Mouse (Mus musculus): ENCODE data around the gene Ifnl2. TPM values are rescaled to one million over a fixed set of nuclear protein-coding genes. Genes with fewer than 3 reads are reported as not detected.
A peak's percentile ranks its signal among the peaks of the same experiment; 100 is the strongest.
"Not testable (repeated sequence)": the region's sequence is repeated elsewhere in the genome, so short reads cannot be mapped to it uniquely, and the experiment has no call there.

Gene Ifnl2
- polyA plus RNA-seq, 1 experiment = not detected

GRCm38 (mm10) chr7:28527922-28528719, 17.9 kb upstream of the Ifnl2 start:
- H3K4me1 ChIP-seq (ENCODE audit: control insufficient read depth, insufficient read depth, insufficient read length, low read length) = no peaks in the 10 kb centered on the region
- H3K27ac ChIP-seq (replicated peaks; ENCODE audit: low read depth, low read length) = no peak overlapping the region
- no peak overlapping the region for H3K4me3 ChIP-seq (ENCODE audit: insufficient read depth, low read depth, low read length)

- H3K4me1 ChIP-seq (ENCODE audit: control insufficient read depth, insufficient read depth, insufficient read length, low read length); H3K27ac ChIP-seq (replicated peaks; ENCODE audit: low read depth, low read length); H3K4me3 ChIP-seq (ENCODE audit: insufficient read depth, low read depth, low read length): not testable (repeated sequence)
These were observed 12.3 kb upstream of the Ifnl2 start, which contains the start of gene Ifnl3 for GRCm38 (mm10) chr7:28522536-28522935. Ifnl3 (plus strand) TSS chr7:28522836.

- Histone ChIP-seq H3K4me3 (ENCODE audit: insufficient read depth, low read depth, low read length) (no peak overlapping the region), H3K27ac (replicated peaks; ENCODE audit: low read depth, low read length) (no peak overlapping the region), H3K4me1 (ENCODE audit: control insufficient read depth, insufficient read depth, insufficient read length, low read length) (no peaks in the 10 kb centered on the region)
These were observed 1.2 kb upstream of the Ifnl2 start for GRCm38 (mm10) chr7:28511441-28511840.

DNA sequence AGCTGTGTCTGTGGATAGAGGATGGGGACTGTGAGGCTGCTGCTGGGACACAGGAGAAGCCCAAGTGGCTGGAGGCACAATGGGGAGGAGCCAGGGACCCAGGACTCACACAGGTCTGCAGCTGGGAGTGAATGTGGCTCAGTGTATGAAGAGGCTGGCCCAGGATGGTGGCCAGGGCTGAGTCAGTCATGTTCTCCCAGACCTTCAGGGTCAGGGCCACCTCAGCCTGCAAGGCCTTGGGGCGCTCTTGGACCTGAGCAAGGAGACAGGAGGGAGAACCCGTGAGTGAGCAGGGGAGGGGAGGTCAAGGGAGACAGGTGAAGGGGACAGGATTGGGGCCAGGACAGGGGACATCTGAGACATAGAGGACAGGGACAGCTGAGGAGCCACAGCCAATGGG, 1.1 kb downstream of the Ifnl2 start:
- H3K4me3 ChIP-seq (ENCODE audit: insufficient read depth, low read depth, low read length); H3K27ac ChIP-seq (replicated peaks; ENCODE audit: low read depth, low read length); H3K4me1 ChIP-seq (ENCODE audit: control insufficient read depth, insufficient read depth, insufficient read length, low read length): not testable (repeated sequence)

GRCm38 (mm10) chr7:28505585-28505984, 4.7 kb downstream of the Ifnl2 start:
- H3K27ac ChIP-seq (replicated peaks; ENCODE audit: low read depth, low read length) = no peak overlapping the region
- no peak overlapping the region for H3K4me3 ChIP-seq (ENCODE audit: insufficient read depth, low read depth, low read length)
- H3K4me1 ChIP-seq (ENCODE audit: control insufficient read depth, insufficient read depth, insufficient read length, low read length) = no peaks in the 10 kb centered on the region

GRCm38 (mm10) chr7:28495426-28495825, 14.8 kb downstream of the Ifnl2 start:
- Histone ChIP-seq H3K4me1 (ENCODE audit: control insufficient read depth, insufficient read depth, insufficient read length, low read length) (no peaks in the 10 kb centered on the region), H3K27ac (replicated peaks; ENCODE audit: low read depth, low read length) (no peak overlapping the region), H3K4me3 (ENCODE audit: insufficient read depth, low read depth, low read length) (no peak overlapping the region)

GRCm38 (mm10) chr7:28492310-28492709, 17.9 kb downstream of the Ifnl2 start:
- H3K27ac ChIP-seq (replicated peaks; ENCODE audit: low read depth, low read length) = no peak overlapping the region
- H3K4me3 ChIP-seq (ENCODE audit: insufficient read depth, low read depth, low read length) = no peak overlapping the region
- H3K4me1 ChIP-seq (ENCODE audit: control insufficient read depth, insufficient read depth, insufficient read length, low read length) = no peaks in the 10 kb centered on the region

GRCm38 (mm10) chr7:28490903-28491302, 19.4 kb downstream of the Ifnl2 start:
- H3K27ac ChIP-seq (replicated peaks; ENCODE audit: low read depth, low read length) = no peak overlapping the region
- H3K4me3 ChIP-seq (ENCODE audit: insufficient read depth, low read depth, low read length) = no peak overlapping the region
- H3K4me1 ChIP-seq (ENCODE audit: control insufficient read depth, insufficient read depth, insufficient read length, low read length) = no peaks in the 10 kb centered on the region

- Histone ChIP-seq H3K27ac (replicated peaks; ENCODE audit: low read depth, low read length) (no peak overlapping the region), H3K4me3 (ENCODE audit: insufficient read depth, low read depth, low read length) (no peak overlapping the region), H3K4me1 (ENCODE audit: control insufficient read depth, insufficient read depth, insufficient read length, low read length) (no peaks in the 10 kb centered on the region)
These were observed 19.8 kb downstream of the Ifnl2 start for GRCm38 (mm10) chr7:28490410-28490809.

DNA sequence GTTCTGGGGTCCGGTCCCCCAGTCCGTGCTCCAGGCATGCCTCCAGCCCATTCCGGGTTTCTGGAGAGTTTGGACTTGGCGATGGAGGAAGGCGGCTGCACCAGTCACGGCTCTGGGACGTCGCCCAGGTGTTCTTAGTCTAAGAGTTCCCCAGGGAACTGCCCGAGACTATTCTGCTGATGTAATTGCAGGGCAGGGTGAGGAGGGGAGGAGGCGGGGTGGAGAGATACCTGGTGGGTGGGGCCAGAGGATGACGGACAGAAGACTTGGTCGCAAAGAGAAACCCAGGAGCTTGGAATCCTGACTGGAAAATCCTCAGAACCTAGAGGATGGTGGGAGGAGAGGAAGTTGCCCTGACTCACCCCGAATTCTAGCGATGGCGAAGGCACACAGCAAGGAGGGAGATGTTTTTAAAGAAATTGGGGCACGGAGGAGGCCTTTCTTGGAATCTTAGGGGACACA, 22.2 kb downstream of the Ifnl2 start:
- no peak overlapping the region for H3K4me3 ChIP-seq (ENCODE audit: insufficient read depth, low read depth, low read length)
- H3K27ac ChIP-seq (replicated peaks; ENCODE audit: low read depth, low read length) = no peak overlapping the region
- H3K4me1 ChIP-seq (ENCODE audit: control insufficient read depth, insufficient read depth, insufficient read length, low read length) = no peaks in the 10 kb centered on the region

GRCm38 (mm10) chr7:28484192-28484591, 26.1 kb downstream of the Ifnl2 start:
- H3K4me1 ChIP-seq (ENCODE audit: control insufficient read depth, insufficient read depth, insufficient read length, low read length) = no peaks in the 10 kb centered on the region
- no peak overlapping the region for H3K27ac ChIP-seq (replicated peaks; ENCODE audit: low read depth, low read length)

DNA sequence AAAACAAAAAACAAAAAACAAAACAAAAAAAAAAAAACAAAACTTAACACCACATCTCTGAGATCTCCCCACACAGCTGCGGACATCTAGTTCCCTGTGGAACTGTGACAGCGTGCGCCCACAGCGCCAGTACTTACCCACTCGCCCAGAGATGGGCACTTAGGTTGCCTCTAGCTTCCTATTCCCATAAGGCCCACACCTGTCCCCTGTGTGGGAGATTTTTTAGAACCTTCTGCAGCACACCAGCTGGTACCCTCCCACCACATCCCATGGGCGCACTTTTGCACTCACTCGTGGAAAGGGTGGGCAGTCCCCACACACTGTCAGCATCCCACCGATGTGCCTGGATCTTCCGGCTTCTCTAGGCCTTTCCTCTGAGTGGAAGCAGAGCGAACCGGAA, 27.4 kb downstream of the Ifnl2 start:
- Histone ChIP-seq H3K27ac (replicated peaks; ENCODE audit: low read depth, low read length) (no peak overlapping the region), H3K4me3 (ENCODE audit: insufficient read depth, low read depth, low read length) (no peak overlapping the region), H3K4me1 (ENCODE audit: control insufficient read depth, insufficient read depth, insufficient read length, low read length) (no peaks in the 10 kb centered on the region)

More at GRCm38 (mm10) chr7:28484192-28484591, 26.1 kb downstream of the Ifnl2 start:
- no peak overlapping the region for H3K4me3 ChIP-seq (ENCODE audit: insufficient read depth, low read depth, low read length)

DNA sequence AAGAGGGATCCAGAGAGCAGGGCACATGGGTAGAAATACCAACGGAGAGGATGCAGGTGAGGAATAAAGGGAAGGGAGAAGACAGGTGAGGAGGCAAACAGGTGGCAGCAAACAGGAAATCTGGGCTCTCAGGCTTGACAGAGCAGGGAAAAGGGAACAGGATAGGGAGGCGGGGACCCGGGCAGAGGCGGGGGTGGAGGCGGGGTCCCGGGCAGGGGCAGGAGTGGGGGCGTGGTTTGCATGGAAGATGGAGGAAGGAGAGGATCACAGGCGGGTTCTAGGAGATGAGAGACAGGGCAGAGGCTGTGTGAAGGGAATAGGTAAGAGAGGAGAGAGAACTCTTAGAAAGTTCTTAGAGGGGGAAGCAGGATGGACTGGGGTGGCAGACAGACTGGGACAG, 31.4 kb downstream of the Ifnl2 start:
- no peaks in the 10 kb centered on the region for H3K4me1 ChIP-seq (ENCODE audit: control insufficient read depth, insufficient read depth, insufficient read length, low read length)
- H3K4me3 ChIP-seq (ENCODE audit: insufficient read depth, low read depth, low read length) = no peak overlapping the region
- no peak overlapping the region for H3K27ac ChIP-seq (replicated peaks; ENCODE audit: low read depth, low read length)

- Histone ChIP-seq H3K4me3 (ENCODE audit: insufficient read depth, low read depth, low read length) (no peak overlapping the region), H3K4me1 (ENCODE audit: control insufficient read depth, insufficient read depth, insufficient read length, low read length) (no peaks in the 10 kb centered on the region), H3K27ac (replicated peaks; ENCODE audit: low read depth, low read length) (no peak overlapping the region)
These were observed 32.9 kb downstream of the Ifnl2 start for GRCm38 (mm10) chr7:28477363-28477762.

GRCm38 (mm10) chr7:28476191-28476590, 34.1 kb downstream of the Ifnl2 start:
- Histone ChIP-seq H3K4me3 (ENCODE audit: insufficient read depth, low read depth, low read length) (no peak overlapping the region), H3K4me1 (ENCODE audit: control insufficient read depth, insufficient read depth, insufficient read length, low read length) (no peaks in the 10 kb centered on the region), H3K27ac (replicated peaks; ENCODE audit: low read depth, low read length) (no peak overlapping the region)

DNA sequence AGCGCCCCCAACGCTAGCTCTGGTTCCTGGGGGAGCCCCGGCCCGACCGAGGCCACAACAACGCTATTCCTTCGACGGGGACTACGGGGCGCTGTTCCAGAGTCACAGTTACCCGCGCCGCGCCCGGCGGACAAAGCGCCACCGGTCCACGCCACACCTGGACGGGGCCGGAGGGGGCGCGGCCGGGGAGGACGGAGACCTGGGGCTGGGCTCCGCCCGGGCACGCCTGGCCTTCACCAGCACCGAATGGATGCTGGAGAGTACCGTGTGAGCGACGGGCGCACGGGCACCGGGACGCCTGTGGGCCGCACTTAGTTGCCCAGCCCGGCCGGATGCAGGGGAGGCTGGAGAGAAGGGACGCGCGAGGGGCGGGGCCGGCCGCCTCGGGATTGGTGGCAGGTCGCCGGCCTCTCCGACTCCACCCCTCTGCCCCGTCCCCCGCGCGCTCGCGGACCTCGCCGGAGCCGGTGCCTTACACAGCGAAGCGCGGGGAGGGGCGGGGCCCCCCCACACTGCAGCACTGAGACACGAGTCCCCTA, 43.0 kb downstream of the Ifnl2 start:
- H3K27ac ChIP-seq (replicated peaks; ENCODE audit: low read depth, low read length) = no peak overlapping the region

More for the DNA sequence above, 43.0 kb downstream of the Ifnl2 start:
- no peaks in the 10 kb centered on the region for H3K4me1 ChIP-seq (ENCODE audit: control insufficient read depth, insufficient read depth, insufficient read length, low read length)
- peak overlapping the region; percentile 35 for H3K4me3 ChIP-seq (ENCODE audit: insufficient read depth, low read depth, low read length)
